Mouse (Mus musculus) lung, postnatal 0 days (tissue): ENCODE measurements at regions not wholly inside any gene's neighbourhood (a gene's known extent, or its start where the extent isn't known, plus 50 kb on each side); places are given as distances from the start of the nearest gene placed in this dataset.

ENCODE experiments used
- CTCF ChIP-seq: IDR thresholded peaks from 2 replicates; pipeline ENCODE4 v1.5.1; 2016; ENCODE audit warnings: antibody characterized with exemption, mild to moderate bottlenecking
- EP300 ChIP-seq: IDR thresholded peaks from 2 replicates; pipeline ENCODE4 v1.6.1; 2016; ENCODE audit warnings: antibody characterized with exemption, mild to moderate bottlenecking, control low read depth

GRCm38 (mm10) chr13:47952946-47953345, 308.1 kb upstream of the Id4 start:
- TF ChIP-seq EP300 = no peak
- no peak for TF ChIP-seq CTCF
